Mouse (Mus musculus) forelimb bud, embryonic 11.5 days (tissue): ENCODE results near the gene Skap1.
A peak's percentile ranks its signal among the peaks of the same experiment; 100 is the strongest.

Source experiments
- DNase-seq: peaks from one replicate; pipeline ENCODE4 v3.0.0-alpha.2; 2012; ENCODE audit warnings: low read depth, low spot score

Gene Skap1

DNA sequence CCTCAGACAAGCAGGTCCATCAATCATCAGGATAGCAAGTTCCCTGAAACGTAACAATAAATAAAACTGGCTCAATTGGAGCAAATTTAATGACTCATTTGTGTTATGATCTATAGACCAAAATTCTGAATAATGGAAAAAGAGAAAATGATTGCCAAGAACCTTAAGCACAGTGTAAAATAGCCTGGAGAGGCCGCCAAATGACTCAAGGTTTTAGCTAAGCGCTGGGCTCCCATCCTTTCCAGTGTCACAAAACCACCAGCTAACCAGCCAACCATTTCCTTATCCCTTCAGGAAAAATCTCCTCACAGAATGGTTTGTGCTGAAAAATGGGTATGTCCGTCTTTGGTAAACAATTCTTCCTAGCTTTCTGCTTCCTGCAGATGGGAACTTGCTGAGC is 279.5 kb downstream of the Skap1 start:
- no peak for DNase-seq

DNA sequence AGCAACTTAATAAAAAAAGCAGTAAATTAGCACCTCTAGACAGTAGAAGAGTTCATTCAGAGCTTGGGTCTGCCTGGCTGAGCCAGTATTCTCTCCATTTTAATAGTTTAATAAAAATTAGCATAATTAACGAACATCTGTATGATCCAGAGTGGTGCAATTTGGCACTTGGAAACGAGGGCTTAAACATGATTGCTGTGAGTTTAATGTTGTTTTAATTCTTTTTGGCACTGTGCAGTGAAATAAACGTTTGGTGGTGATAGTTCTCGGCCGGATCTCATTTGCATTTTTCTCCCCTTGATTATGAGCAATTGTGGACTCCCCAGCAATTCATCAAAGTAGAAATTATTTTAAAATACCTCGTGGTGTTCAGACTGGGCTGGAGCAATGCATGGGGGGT is 282.3 kb downstream of the Skap1 start:
- DNase-seq = no peak

DNA sequence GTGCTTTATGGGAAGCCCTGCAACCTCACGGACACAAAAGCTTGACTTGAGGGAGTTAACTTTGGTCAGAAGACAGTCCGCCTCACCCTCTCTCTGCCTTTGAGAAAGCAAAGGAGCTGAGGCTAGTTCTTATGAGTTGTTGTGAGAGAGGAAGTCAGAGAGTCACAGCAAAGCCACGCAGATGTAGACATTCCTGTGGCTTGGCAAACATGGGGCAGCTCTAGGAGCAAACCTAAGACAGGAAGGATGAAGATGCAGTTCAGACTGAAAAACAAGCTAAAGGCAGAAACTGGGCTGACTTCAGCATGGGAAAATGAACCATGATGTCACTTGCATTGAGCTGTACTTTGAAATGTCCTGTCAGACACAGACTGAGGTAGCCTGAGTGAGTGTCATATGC is 283.2 kb downstream of the Skap1 start:
- no peak for DNase-seq

DNA sequence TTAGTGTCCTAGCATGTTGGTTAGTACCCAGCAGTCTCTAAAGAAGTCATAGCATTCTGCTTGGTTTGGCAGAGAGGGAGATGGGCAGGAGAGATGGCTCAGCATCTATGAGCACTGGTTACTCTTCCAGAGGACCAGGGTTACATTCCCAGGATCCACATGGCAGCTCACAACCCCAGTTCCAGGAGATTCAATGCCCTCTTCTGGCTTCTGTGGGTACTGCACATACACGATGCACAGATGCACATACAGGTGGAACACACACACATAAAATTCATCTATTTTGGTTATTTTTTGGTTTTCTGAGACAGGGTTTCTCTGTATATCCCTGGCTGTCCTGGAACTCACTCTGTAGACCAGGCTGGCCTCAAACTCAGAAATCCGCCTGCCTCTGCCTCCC is 290.9 kb downstream of the Skap1 start:
- DNase-seq = no peak

DNA sequence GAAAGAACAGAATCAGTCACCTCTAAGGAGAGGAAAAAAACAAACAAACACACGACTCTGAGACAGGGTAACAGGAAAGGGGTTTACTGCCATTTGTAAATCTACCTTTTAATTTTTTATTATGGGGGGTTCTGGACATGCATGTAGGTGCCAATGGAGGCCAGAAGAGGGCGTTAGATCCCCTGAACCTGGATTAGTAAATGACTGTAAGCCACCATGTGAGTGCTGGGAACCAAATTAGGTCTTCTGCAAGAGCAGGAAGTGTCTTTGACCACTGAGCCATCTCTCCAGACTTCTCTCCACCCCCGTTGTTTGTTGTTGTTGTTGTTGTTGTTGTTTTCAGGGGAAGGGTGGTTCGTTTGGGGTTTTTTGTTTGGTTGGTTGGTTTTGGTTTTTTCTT is 293.0 kb downstream of the Skap1 start:
- no peak for DNase-seq

DNA sequence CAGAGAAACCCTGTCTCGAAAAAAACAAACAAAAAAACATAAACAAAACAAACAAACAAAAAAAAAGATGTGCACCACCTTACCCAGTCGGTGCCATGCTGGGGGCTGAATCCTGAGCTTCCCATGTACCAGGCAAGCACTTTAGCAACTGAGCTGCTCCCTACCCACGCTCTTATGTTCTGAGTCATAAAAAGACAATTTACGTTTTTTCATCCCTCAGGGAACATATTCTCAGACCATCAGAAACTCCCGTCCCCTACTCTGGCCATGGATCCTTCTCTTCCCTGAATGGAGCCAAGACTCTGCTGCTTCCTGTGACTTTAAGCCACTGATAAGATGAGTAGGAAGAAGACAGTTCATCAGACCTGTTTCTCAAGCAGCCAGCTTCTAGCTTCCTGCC is 294.0 kb downstream of the Skap1 start:
- DNase-seq = no peak

DNA sequence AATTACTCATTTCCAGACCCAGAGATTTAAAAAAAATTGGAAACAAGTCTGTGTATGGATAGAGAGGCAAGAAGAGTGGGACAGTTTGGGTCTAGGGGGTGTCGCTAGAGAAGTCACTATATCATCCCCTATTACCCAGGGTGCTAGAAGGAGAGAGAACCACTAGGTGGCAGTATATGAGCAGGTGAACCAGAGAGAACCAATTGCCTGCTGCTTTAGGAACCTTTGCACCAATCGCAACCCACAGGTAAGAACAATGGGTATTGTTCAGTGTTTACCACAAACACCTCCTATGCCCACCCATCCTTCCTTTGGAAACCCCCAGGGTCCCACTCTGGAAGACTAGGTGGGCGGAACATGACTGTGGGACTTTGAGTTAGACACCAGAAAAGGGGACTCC is 295.6 kb downstream of the Skap1 start:
- DNase-seq = peak; percentile 65

DNA sequence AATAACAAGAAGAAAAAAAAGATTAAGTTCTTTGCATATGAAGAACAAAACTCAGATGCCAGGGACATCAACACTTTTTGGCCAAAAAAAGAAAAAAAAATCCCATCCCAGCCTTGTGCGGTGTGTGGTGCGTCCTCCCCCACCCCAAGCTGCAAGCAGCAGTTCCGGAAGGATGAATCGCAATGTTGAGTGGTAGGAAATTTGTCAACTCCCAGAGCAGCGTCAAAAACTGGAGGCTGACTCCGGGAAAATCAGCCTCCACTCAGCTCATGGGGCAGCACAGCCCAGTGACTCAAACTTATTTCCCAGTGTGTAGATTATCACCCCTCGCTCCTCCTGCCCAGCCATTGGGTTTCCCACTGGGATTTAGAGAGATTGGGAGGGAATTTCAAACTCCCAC is 297.6 kb downstream of the Skap1 start:
- DNase-seq = no peak

DNA sequence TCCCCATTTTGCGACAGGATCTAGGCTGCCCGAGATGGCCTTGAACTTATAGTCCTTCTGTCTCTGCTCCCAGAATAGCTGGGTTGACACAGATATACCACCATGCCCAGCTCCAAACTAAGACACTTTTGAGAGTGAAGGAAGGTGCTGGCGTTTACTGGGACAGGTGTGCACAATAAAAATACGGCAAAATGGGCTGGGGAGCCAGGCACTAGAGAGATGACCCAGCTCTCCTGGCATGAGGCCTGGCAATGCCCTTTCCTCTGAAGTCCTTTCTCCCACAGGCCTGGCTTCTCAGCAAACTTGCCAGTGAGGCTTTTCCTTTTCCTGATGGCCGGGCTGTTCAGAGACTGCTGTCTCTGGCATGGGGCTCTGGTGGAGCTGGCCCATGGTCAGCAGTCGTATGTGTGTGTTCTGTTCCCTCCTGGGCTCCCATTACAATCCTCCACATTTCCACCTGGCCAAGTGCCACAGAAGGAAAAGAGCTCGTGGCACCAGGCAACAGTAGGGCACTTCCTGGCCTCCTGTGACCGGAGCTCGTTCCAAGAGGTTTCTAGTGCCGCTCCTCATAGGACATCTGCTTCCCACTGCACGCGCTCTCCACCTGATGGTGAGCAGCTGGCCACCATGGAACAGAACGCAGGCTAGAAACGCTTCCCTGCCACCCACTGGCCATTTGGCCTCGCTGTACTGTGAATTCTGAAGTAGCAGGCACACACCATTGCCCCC is 298.5 kb downstream of the Skap1 start:
- DNase-seq = no peak

DNA sequence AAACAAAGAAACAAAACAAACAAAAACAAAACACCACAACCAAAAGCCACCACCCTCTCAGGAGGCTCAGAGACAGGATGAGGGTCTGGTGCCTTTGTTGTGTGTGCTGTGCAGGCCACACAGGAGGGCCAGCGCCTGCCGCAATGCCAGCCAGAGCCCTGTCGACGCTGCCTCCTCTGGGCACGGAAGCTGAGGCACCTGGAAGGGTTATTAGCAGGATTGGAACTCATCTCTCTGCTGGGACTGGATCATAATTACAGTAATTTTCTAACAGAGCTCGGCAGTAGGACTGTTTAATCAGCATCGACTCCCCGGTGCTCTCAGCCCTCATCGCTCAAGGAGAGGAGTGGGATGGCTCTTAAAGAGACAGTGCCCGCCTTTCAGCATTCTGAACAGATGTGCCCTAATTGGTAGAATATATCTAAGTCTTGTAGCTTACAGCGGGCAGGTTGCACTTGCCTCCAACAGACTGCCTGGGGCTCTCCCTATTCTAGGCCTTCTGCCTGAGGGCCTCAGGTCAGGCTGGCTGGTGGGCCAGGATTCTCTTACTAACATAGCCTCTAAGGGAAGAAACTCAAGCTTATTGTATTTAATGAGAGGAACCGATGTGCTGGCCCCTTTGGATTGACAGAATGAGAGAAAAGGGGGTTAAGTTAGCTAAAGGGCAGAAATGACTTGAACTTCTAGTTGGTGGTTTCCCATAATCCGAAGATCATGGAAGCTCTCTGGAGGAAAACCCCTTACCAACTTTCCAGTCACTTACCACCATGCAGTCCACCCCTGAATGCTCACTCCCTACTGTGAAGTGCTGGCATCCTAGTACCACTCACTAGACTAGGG is 300.3 kb downstream of the Skap1 start:
- no peak for DNase-seq

DNA sequence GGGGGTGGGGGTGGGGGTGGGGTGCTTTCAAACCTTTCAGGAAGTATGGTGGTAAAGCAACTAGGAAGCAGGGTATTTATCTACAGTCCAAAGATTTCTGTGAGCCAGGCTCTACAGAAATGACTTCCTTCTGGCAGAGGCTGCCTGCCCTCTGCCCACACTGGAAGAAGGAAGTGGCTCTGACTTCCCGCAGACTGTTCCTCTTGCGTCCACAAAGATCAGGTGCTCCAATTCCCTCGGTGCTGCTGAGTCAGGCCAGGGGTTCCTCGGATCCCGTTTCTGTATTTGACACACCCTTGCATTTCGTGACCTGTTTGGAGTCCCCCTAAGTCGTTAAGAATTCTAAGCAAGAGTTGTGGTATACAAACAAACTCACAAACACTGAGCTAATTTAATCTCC is 301.3 kb downstream of the Skap1 start:
- no peak for DNase-seq

DNA sequence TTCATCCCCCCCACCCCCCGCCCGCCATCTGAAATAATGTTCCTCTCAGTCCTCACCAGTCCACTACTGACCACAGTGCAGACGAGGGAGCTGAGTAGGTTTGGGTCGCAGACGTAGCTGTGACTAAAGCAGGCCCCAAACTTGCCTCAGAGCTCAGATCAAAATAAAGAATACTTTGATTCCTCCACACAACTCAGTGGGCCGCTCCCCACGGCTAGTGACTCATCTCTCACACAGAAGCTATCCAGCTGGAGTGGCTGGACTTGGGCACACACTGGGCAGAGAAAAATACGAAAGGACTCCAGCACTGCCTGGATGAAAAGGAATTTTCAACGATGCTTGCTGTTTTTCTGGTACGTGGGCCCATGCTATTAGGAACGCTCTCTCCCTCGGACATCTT is 302.2 kb downstream of the Skap1 start:
- DNase-seq = no peak

DNA sequence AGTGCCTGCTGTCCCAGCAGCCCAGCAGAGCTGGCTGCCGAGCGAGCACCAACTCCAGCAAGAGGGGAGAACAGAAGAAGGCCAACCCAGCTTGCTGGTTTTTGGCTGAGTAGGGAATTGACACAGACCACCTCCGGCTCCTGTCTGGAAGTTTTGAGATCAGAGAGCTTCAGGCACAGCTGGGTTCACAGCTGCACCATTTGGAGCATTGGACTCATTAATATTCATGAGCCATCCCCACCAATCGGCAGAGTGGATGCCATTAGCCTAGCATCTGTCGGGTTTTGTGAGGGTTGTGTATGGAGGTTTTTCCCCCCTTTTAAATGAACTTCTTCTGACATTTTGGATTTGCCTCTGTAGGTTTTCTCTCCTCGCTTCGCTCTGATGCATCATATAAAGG is 302.7 kb downstream of the Skap1 start:
- no peak for DNase-seq

DNA sequence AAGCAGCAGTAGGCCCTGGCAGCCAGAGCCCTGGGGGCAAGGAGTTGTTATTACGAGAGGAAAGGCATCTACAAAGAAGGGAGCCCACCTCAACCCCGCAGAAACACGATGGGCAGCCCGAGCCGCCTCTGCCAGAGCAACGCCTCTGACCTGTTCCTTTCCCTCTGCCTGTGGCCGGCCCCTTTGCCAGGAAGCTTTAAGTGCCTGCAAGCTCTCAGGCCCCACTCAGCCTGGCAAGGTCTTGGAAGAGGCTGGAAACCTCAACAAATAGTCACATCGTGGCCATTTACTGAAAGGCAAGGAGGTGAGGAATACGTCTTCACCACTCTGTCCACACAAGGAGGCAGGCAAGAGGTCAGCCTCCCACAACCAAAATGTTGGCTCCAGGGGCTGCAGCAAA is 303.8 kb downstream of the Skap1 start:
- DNase-seq = no peak

DNA sequence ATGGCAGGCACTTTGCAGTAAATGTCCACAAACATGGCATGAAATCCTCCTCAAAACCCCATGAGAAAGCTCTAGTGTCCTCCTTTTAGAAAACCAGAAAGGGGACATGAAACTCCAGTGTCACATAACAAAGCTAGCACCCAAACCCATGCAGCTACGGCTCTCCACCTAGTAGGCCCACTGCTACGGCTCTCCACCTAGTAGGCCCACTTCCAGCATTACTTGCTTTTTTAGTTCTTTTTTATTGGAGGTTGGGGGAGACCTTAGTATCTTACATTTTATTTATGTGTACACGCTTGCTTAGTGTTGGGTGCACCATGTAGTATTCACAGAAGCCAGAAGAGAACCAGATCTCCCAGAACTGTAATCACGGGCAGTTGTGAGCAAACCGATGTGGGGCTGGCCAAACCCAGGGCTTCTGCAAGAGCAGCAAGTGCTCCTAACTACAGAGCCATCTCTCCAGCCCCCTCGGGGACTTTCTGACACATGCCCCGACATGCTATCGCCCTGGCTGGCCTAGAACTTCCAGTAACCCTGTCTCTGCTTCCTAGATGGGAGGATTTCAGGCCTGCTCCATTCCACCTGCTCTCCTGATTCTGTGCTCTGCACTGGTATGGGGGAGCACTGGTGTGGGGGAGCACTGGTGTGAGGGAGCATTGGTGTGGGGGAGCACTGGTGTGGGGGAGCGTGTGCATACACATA is 307.0 kb downstream of the Skap1 start:
- DNase-seq = no peak

DNA sequence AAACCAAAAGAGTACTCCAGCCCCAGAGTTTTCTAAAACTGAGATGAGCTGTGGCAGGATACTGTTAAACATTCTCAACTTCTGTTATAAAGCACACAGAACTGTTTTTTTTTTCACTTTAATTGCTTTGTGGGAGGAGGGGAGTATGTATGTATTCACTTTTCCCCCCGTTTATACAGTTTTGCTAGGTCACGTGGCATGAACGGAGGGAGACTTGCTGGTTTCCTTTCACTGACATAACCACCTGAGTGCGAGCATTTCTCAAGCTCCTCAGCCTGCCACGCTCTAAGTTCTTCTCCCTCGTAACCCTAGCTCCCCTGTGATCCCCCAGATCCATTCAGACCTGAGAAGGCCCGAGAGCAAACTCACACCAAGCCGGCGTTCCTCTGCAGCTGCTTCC is 308.0 kb downstream of the Skap1 start:
- no peak for DNase-seq

DNA sequence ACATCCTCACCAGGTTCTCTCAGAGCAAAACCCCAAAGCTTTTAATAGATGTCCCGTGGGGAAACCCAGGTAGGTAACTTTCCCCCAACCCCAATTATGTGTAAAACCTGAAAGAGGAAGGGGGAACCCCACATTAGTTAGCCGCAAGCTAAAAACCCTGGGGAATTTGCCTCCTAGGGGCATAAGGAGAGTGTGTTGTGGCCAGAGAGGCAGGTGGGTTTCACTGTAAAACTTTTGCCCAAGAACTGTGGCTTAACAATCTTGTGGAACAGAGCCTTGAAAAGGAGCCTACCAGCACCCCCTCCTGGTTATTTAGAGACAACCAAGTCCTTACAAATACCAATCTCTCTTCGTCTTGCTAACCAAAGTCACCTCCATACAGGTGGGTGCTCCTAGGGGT is 310.1 kb downstream of the Skap1 start:
- no peak for DNase-seq

DNA sequence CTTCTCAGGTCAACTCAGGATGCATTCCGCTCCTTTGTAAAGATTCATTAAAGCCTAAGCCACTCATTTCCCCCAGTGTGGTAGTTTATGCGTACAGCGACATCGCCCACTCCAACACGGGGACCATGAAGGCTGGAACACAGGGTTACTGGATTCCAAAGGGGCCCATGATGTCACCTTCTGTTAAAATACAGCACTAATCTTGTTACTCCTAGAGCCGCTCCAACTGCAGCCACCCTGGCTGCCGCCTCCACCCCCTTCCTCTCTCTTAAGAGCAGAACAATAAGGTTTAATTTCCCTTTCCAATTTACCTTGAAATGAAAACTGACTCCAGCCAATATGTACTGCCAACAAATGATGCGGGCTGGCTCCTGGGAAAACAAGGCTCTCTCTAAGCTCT is 310.7 kb downstream of the Skap1 start:
- no peak for DNase-seq

DNA sequence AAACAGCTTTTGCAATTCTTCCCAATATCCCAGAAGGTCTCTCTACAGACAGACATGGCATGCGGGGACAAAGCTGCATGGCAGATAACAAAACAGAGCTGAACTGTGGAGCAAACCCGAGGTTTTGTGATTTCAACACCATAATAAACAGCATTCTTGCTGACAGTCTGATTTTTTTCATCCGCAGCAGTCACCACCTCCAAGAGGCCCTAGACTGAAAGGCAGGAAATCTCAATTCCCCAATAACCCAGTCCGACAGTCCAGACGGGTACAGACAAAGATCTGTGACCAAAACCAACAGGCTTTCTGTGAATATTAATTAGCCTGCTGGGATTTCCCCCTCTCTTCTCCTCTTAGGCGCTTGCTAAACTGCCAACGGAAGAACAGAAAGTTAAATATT is 311.3 kb downstream of the Skap1 start:
- DNase-seq = no peak

DNA sequence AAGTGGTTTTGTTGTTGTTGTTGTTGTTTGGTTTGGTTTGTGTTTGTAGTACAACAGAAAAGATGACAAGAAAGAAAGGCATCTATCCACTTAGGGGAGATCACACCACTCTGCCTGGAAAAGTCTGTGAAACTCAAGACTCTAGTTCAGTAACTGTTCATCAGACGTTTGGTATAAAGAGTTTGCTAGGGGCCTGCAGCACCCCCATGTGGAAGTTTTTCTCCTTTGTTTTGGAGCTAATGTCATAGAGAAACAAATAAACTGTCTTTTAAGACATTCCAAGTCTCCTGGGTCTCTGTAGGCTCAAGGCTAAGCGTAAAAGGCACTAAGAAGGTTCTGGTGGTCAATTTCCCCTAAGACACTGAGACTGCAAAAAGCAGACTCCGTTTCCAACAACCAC is 311.7 kb downstream of the Skap1 start:
- DNase-seq = no peak

DNA sequence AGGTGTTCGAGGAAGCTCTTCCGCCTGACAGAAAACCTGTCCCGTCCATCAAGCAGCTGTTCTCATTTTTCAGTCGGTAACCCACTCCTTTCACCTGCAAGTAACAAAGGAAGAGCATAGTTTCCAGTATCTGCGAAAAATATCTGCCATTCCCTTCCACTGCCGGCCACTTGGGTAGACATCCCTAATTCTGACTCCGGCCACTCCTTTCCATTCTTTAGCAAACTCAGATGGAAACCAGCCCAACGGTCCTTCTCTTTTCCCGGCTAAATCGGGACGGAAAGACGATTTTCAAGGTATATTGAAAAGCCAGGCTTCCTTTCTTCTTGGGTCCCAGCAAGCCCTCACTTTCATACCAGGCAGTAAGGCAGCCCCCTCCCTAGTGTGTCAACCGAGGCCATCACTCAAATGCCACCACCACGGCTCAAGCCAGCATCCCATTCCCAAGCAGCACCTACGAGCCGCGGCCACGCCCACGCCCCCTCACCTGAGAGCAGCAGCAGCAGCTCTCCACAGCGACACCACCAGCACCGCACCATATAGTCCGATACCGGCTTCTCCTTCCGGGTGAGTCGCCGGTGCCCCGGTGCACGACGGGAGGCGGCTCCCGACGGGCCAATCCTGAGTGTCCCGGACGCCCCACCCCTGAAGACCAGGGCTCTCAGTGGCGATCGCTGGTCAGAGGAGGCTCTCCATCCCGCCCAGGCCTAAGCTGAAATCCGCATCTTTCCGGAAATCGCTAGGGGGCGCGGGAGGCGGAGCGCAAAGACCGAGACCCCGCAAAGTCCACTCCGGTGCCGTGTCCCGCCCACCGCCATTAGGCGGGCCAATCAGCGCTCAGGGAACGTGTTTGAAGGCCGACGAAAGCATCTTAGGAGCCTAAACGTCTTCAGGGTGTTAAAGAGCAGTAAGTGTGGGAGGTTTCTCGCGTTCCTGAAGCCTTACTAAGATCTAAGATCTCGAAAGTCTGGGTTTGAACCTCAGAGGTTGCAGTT is 312.9 kb downstream of the Skap1 start, which contains the start of gene Snx11:
Snx11 (minus strand) TSS at position 592 of the 995 bp plus-strand sequence.
- peak; percentile 99 for DNase-seq
